Mouse (Mus musculus): ENCODE measurements around the gene Hspb6.

DNA sequence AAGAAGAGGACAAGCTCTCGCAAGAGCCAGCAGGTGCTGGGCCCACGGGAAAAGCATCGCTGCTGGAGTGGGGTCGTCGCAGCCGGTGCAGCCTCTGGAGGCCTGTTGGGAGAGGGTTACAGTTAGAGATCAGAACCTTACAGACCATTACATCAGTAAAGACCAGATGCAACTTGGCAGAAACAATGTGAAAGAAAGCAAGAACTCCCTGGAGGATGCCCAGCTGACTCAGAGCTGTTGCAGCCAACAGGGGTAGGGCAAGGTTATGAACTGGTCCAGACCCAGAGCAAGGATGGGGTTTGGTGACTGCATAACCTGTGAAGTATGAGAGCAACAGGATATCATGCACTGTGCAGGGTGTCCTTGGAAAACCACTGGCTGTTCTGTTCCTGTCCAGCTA lies 27.5 kb upstream of the Hspb6 start:
- no peak for TF ChIP-seq CTCF (IDR thresholded peaks at IDR 0.05; ENCODE audit: extremely low read depth, insufficient read length, insufficient replicate concordance, low read depth, low read length)
- no peak for TF ChIP-seq POLR2A (IDR thresholded peaks at IDR 0.05; ENCODE audit: low read depth, low read length)
